Mouse (Mus musculus): Measurements from ENCODE around the gene Nek3.

- TF ChIP-seq GATA2 (IDR thresholded peaks at IDR 0.05; ENCODE audit: borderline replicate concordance, low read depth, low read length) (no peak), POLR2AphosphoS5 (IDR thresholded peaks at IDR 0.05; ENCODE audit: insufficient replicate concordance, low read depth, low read length) (no peak), CTCF (IDR thresholded peaks at IDR 0.05; ENCODE audit: low read depth, low read length) (no peak), GATA1 (IDR thresholded peaks at IDR 0.05; ENCODE audit: borderline replicate concordance, low read length) (no peak), TAL1 (conservative IDR thresholded peaks at IDR 0.05; ENCODE audit: low read depth, low read length) (no peak)
Observed at GRCm38 (mm10) chr8:22143764-22144491, 22.3 kb downstream of the Nek3 start.
